Mouse (Mus musculus) spleen, postnatal 4 days (tissue): ENCODE data around the gene Sult2a3.
"Not testable (repeated sequence)": the region's sequence is repeated elsewhere in the genome, so short reads cannot be mapped to it uniquely, and the experiment has no call there.

Experiments used
- DNase-seq, 2 experiments: peaks; one replicate each; pipeline ENCODE4 v3.0.0; 2022; ENCODE audit warnings: low spot score in 2 of 2

The Sult2a3 gene

GRCm38 (mm10) chr7:14122944-14123343 lies at the start of gene Sult2a3:
Gene Sult2a3, minus strand, starts transcription at chr7:14123044.
- no peak for DNase-seq

DNA sequence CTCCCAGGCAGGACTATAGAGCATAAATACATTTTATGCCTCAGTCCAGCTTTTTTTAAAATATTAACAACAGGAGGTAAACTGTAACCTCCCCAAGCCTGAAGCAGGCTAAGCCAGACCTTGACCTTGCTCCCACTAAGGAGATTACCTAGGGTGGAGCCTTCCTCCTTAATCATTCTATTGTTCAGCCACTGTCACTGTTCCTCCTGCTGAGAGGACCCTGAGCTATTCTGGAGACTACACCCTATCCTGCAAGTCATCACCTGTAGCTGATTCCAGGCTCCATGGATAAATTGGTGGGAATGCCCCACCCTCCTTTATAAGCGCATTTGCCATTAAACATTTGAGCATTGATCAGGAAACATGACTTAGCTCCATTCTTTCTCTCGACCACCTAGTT lies 2.4 kb downstream of the Sult2a3 start:
- DNase-seq, result no peak

DNA sequence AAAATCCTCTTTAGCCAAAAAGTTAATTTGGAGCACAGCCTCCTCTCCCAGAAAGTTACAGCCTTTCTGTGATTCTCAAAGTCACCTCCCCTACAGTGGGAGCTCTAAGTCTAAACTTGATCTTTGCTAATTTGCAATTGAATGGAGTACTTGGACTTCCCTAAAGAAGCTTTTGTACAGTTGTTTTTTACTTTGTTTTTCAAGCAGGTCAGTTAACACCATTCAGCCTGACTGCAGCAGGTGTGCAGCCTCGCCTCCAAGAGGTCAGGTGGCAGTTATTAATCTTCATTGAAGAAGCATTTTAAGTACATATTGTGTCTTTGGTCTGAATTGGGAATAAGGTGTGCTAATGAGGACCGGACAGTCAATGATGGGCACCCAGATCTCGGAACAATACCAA lies 3.0 kb downstream of the Sult2a3 start:
- not testable (repeated sequence) for DNase-seq

GRCm38 (mm10) chr7:14116761-14117160 lies 6.1 kb downstream of the Sult2a3 start:
- DNase-seq, result no peak

DNA sequence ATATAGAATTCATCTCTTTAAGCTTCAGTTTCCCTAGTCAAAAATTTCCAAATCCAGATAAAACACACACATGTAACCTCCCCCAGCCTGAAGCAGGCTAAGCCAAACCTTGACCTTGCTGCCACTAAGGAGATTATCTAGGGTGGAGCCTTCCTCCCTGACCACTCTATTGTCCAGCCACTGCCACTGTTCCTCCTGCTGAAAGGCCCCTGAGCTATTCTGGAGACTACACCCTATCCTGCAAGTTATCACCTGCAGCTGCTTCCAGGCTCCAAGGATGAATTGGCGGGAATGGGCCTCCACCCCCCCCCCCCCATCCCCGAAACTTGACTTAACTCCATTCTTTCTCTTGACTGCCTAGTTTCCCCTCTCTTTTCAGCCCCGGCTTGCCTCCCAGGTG lies 8.4 kb downstream of the Sult2a3 start:
- not testable (repeated sequence) for DNase-seq

- DNase-seq, result not testable (repeated sequence)
Observed at GRCm38 (mm10) chr7:14047821-14048220, 75.0 kb downstream of the Sult2a3 start.

- not testable (repeated sequence) for DNase-seq
Observed at GRCm38 (mm10) chr7:14030831-14031230, 92.0 kb downstream of the Sult2a3 start.
